Mouse (Mus musculus) adrenal gland, adult 2 months (tissue): Measurements from ENCODE around the gene St6galnac1. TPM values are rescaled to one million over a fixed set of nuclear protein-coding genes. Genes with fewer than 3 reads are reported as not detected.
"Not testable (repeated sequence)": the region's sequence is repeated elsewhere in the genome, so short reads cannot be mapped to it uniquely, and the experiment has no call there.

Experiments
- DNase-seq: peaks from one replicate; pipeline ENCODE4 v3.0.0; 2021
- long read RNA-seq: library from polyadenylated mRNA; stranded (forward); transcript quantifications from one replicate; pipeline ENCODE4 v2.0.0, GENCODE M21; 2021
- polyA plus RNA-seq: library from polyadenylated mRNA; depleted of rRNA; stranded (reverse); fragments of >200 nt; gene quantifications from 2 replicates; pipeline ENCODE4 v1.2.3, GENCODE M21; 2012; rRNA removed
- total RNA-seq, 2 experiments: library from RNA; stranded (reverse); gene quantifications; 2 replicates each; pipeline ENCODE4 v1.2.3; 2021

Gene St6galnac1
- total RNA-seq (under 1 TPM in 1 of 2 experiments, not detected in 1; 0.24 TPM), polyA plus RNA-seq (0.10 and 0.31 TPM in 2 replicates)
- long read RNA-seq, result 0 reads

DNA sequence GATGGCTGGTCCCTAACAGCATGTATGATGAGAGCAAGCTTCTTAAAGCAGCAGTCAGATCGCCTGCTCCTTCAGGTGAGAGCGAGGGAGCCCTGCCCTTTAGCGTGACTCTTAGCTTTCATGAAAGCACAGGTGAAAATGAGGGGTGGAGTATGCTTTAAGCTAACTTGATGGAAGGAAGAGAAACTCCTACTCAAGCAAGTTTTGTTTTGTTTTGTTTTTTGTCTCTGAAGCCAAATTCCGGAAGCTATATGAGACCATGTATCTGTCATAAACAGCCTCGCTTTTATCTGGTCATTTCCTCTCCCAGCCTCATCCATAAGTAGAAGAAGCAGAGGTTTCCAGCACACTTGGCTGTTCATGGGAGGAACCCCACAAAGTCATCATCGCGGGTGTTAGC is at the start of gene St6galnac1:
Gene St6galnac1 (minus strand): TSS at position 101 of the 400 bp plus-strand sequence.
- DNase-seq, result no peak

DNA sequence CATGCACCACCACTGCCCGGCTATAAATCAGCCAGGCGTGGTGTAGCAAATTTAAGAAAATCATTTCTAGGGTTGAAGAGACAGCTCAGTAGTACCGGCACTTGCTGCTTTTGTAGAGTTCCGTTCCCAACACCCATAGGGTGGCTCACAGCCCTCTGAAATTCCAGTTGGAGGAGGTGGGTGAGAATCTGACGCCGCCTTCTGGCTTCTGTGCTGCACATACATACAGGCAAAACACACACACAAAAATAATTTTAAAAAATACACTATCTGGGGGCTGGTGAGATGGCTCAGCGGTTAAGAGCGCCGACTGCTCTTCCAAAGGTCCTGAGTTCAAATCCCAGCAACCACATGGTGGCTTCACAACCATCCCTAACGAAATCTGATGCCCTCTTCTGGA is 48.6 kb upstream of the St6galnac1 start:
- not testable (repeated sequence) for DNase-seq

DNA sequence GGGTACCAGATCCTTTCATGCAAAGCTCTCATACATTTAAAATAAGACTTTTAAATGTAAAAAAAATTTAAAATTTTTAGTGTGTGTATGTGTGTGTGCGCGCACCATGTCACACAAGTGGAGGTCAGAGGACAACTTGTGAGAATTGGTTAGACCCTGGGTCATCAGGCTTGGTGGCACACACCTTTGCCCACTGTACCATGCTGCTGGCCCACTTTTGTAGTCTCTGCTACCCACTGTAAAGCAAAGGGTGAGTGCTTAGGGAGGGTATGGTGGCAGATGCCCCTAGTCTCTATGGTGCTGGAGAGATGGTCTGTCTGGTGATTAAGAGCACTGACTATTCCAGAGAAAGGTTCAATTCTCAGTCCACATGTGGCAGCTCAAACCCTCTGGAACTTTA is 47.9 kb upstream of the St6galnac1 start:
- no peak for DNase-seq

DNA sequence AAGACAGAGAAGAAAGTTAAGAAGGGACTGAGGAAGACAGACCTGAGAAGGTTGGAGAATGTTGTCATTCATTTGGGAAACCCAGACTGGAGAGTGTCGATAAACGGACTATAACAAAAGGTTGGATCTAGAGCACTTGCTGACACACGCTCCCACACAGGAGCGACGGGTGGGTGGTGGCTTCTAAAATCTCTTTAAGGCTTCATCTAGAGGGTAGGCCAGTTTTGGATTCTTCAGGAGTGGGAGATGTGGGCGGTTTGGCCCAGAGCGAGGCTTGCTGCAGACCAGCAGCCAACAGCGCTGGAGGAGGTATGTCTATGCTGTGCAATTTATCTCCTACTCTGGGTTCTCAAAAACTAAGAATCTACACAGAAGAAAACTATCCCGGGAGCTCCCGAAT is 47.3 kb upstream of the St6galnac1 start:
- no peak for DNase-seq

DNA sequence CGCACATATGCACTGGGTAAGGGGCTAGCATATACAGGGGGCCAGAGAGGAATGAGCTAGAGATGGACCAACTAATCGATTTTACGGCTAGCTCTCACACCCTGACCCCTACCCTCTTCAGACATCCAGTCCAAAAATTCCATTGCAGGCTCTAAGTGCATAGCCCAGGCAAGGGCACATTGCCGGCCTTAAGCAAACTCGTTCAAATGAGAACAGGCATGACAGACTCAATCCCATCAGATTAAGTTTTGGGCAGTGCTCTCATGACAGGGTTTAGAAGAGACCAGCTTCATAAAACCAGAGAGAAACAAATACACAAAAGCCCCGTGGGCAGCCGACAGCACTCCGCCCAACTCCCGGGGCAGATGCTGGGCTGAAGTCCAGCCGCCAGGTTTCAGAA is 46.9 kb upstream of the St6galnac1 start:
- DNase-seq, result no peak

DNA sequence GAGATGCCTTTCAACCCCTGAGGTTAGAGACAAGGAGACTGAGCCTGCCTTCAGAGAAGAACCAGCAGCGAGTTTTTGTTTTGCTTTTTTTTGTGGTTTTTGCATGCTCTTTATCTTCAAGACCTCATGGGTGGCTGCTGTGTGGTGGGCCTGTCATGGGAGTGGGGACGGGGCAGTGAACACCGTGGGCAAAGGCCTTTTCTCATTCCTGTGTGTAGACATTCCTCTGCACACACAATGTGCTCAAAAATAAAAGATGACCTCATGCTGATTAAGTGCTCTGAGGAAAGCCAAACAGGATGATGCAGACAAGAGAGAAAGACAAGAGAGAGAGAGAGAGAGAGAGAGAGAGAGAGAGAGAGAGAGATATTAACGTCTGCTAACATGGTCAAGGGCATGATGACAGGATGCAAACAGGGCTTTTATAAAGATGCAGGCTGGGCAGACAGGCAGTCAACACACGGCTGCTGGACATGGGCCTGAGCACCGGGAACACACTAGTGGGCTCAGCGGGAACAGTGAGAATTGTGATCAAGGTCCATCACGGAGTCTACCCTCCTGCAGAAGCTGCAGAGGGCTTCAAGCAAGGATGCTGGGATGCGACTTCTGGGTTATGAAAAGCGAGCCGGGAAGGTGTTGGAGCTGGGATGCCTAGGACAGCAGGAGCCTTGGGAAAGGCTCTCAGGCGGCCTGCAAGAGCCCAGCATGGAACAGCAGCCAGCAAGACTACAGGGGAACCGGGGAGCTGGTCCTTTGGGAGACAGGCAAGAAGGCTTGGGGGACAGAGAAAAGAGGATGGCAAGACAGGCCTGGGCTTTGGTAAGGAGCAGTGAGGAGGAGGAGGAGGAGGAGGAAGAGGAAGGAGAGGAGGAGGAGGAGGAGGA is 46.0 kb upstream of the St6galnac1 start:
- DNase-seq, result no peak

DNA sequence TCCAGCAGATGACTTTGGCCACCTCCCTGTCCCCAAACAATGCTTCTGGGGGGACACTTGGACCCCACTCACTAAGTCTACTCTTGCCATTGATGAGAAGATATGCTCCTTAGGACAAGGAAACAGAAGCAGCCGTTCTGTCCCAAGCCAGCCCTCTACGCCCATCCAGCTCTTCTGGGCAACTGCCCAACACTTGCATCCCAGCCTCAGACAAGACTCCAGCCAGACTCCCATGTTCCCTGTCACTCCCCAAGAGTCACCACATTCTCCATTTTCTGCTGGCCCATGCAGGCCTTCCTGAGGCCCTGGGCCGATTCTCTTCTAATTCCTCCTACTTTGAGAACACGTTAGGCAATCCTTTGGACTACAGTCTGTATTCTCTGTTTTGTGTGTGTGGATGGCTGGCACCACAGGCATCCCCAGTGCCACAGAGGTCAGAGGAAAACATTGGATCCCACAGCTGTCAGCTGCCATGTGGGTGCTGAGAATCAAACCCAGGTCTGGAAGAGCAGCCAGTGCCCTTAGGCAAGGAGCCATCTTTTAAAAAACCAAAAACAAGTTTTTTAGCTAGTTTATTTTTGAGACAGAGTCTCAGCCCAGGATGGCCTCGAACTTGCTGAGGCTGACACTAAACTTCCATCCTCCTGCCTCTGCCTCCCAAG is 44.8 kb upstream of the St6galnac1 start:
- DNase-seq, result no peak

DNA sequence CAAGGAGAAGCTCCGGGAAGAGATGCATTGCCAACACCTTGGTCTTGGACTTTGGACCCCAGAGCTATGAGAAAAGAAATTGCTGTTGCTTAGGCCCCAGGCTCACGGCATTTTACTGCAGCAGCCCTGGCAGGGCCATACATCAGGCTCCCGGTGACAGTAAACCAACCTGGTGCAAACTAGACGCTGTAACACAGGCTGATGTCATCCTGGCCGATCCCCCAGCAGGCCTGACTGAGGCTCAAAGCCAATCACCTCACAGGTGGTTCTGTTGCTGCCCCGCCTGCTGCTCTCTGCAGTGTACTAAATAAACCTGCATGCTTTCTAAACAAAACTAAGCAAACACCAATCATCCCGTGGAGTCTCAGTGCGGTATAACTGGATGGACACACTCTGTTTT is 43.4 kb upstream of the St6galnac1 start:
- DNase-seq, result no peak

DNA sequence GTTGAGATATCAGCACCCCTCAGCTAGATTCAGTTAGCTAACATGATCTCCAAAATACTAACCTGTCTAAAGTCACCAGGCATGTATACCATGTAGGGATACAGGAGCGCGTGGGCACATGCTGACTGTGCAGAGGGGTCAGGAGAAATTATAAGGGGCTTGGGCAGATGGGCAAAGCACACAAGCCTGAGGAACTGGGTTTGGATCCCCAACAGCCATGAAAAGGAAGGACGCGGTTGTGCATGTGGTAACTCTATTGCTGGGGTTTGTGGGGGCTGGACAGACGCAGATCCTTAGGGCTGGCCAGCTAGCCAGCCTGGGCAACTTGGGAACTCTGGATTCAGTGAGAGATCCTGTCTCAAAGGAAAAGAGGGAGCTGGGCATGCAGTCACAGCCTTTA is 42.3 kb upstream of the St6galnac1 start:
- no peak for DNase-seq

DNA sequence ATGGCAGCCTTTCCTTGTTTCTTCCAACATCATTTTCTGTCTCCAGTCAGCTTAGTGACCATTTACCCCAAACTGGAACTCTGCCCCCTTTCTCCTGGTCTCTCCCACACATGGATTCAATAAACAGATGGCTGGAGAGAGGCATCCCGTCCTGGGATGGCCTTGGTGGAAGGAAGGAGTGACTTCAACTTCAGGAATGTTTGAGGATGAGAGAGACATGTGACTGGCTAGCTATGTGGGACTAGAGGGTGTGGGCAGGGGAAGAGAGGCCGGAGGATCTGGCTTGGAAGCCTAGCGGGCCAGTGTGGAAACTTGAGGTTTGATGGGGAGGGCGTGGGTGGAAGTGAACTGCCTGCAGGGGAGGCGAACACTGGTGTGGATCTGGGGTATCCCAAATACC is 41.5 kb upstream of the St6galnac1 start:
- peak; percentile 61 for DNase-seq

DNA sequence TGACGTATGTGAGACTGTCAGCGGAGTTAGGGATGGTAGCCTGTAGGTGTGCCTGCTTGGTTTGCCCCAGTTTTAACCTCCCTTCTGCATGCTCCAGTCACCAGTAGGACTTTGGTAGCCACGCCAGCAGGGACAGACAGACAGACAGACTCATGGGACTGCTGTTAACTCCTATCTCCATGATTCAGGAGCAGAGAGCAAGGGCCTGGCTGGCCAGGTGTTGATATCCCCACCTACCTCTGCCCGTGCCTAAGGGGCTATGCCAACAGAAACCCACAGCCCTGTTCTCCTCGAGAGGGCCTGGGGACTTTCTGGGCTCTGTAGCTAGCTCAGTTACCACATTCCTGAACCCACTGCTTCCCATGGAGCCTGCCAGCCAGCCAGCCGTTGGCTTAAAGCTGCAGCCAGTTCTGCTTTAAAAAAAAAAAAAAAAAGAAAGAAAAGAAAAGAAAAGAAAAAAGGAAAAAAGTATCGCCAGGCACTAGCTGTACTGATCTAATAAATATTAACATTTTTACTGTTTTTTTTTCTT is 39.6 kb upstream of the St6galnac1 start:
- no peak for DNase-seq

DNA sequence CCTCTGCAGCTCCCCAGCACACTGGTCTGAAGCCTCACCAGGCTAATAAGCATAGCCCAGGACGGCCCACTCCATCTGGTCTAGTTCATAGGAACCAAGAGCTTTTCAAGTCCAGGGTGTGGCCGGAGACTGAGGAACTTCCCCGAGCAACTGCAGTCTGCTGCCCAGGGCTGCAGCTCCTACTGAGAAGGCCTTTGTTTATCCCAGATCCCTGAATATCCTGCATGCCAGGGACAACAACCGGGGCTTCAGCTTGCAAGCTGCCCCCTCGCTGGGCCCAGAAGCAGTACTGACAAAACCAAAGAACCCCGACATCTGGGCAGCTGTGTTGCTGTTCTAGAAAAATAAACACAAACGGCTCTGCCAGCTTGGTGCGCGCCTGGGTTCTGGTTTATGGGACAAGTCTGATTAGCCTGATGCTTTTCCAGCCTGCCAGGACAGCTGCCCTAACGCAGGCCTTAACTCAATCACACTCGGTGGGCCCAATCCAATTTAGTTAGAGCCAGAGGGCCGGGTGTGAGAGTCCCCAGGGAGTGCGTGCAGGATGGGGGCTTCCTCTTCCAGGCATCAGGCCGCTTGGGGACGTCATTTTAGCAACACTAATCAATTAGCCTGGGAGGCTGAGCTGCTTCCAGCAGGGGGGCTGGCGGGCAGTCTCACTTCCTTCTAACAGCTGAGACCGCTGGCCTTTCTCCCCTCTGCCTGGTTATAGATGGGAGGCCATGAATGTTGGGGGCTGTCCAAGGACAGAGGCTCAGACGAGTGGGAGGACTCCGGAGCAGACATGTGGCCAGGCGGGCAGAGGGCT is 39.0 kb upstream of the St6galnac1 start:
- DNase-seq, result peak; percentile 44

DNA sequence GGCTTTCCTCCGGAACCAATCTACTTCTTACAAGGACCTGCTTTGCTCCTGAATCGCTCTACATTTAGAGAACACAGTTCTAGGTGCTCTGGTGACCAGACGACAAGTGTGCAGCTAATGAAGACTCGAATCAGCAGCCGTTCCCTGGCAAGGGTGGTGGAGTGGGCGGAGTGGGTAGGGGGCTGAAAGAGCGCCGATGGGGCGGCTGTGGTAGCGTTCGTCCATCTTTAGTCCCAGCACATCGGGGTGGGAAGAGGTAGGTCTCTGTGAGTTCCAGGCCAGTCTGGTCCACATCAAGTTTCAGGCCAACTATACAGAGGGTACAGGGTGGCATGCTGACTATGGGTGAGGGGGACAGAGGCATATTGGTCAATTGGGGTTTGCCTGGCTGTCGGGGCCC is 38.3 kb upstream of the St6galnac1 start:
- DNase-seq, result no peak

DNA sequence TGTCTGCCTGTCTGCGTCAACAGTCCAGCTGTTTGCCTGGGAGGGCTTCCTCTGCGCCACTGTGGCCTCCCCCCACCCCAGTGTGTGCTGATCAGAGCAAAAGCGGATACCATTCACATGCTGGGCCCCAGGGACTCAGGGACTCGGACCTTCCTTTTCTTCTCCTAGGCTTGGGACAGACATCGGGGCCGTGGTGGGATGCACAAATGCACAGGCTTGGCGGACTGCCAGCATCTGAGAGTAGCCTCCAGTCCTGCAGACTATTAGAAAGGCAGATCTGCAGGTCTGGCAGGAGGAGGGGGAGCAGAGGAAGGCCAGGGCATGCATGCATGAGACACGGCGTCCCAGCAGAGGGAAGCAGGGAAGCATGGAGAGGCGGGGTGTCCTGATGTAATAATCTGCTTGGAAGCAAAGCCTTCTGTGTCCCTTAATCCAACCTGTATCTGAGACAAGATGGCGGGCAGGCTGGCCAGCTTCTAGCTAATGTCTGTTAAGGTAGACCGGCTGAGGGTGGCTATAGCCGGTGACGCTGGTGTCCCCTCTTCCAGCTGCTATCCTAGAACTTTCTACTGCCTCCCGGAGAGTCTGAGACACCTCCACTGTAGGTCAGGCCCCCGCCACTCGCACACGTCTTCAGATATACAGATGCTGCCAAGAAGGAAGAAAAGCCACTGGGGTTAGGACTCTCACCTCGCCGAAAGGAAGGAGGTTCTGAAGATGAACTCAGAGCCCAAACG is 37.7 kb upstream of the St6galnac1 start:
- DNase-seq, result no peak

DNA sequence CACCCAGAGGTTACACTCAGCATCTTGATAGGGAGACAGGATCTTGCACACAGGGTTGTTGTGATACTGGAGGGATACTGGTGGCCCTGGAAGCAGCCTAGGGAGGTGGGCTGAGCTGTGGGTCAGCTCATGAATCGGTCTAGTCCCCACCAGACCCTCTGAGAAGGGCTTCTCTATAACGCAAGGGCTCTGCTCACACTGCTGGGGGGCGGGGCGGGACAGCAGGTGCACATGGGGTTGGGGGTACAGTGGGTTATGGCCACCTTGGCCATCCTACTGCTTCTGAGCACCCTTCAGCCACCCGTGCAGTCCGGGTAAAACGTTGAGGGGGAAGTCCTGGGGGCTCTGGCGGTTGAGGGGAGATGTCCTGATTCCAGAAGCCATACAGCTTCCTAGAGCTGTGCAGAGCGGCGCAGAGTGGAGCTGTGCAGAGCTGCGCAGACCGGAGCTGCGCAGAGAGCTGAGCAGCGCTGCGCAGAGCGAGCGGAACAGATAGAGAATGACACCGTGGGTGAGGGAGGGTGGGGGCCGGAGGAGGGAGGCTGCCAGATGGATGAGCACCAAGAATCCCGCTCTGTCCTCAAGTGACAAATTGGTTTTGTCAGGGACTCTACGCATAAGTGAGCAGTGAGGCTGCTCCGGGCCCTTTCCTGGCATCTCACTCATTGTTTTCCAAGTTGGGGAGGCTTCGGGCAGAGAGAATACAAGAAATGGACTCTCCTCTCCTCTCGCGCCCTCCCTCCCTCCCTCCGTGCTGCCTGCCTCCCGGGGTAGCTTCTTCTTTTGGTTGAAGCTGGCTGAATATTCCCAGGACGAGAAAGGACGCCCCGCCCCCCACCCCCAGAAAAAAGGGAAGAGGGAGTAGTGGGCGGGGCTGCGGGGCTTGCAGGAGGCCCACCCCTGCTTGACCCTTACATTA is 35.9 kb upstream of the St6galnac1 start:
- peak; percentile 83 for DNase-seq

DNA sequence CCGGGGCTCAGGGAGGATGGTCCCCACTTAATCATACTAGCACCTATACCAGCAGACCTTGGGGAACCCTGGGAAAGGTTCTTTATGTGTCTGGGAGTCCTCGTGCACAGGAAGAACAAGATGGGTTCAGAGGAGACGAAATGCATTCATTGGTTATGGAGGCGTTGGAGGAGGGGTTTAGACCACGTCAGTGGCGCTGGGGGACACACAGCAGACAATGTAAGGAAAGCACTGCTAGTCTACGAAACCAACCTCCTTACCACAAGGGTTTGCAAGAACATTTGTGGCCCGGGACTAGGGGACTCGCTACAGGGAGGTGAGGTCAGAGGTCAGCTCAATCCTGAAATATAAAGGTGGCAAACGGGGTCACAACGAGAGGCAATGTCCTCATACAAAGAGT is 35.2 kb upstream of the St6galnac1 start:
- no peak for DNase-seq

DNA sequence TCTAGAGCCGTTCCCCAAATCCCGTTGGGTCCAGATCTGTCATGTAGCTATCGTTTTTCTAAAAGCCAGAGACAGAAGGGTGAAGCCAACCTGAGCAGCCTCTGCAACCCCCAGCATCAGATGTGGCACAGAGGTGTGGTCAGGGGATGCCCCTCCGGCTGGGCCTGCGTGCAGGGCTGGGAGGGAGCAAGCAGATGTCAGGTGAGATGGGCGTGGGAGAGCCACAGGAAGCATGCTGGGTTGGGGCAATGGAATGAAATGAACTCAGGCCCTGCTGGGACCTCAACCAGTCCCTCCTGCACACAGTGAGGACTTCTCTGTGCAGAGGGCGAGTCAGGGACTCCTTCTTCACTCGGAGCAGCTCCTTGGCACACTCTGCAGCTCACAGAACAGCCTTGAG is 34.2 kb upstream of the St6galnac1 start:
- no peak for DNase-seq

DNA sequence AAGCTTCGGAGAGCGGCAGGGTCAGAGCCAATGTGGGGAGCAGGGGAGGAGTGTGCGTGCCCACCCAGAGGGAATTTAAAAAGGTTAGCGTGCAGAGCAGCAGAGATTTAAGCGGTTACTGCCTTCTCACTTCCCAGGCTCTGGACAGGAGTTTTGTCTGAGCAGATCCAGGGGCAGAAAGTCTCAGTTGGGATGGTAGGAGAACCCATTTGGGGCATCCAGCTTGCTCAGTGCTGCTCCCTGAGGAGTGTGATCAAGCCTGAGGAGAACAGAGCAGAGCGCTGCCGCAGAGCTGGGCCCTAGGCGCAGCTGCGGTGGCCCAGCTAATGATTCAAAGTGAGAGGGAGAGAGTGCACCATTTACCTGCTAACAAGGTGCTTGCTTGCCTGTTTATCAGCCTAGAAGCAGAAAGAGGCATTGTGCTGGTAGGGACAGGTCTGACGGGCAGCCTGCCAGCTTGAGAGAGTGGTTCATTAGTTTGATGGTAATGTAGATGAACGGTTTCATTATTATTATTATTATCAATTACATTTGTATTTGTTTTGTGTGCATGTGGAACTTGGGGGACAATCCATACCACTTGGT is 33.6 kb upstream of the St6galnac1 start:
- no peak for DNase-seq

DNA sequence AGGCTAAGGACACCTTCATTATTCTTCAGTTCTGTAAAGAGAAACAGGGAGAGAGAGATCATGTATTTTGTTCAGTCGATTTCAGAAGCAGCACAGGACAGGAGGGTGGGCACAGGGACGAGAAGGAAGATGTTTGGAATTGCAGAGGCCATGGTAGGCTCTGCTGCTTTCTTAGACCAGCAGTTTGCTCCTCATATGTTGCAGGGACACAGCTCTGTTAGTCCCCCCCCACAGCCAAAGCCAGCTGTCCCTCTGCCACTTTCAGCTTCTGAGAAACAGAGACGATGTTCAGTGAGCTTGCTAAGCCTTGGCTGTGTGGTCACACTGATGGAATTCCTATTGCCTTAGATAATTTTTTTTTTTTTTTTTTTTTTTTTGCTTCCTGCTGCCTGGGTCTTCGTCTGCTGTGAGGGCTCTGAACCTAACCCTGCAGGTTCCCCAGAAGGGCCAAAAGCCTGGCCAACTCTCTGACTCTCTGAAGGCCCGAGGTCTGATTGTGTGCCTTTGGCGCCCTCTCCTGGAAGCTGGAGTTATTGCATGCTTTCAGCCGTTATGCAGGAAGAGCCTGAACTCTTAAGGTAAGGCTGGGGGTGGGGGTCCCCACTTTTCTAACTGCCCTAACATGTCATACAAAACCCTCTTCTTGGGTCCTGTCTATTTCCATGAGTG is 32.8 kb upstream of the St6galnac1 start:
- peak; percentile 85 for DNase-seq
